Mouse (Mus musculus): Measurements from ENCODE around the gene Tada2a. TPM values are rescaled to one million over a fixed set of nuclear protein-coding genes. Genes with fewer than 3 reads are reported as not detected.
A peak's percentile ranks its signal among the peaks of the same experiment; 100 is the strongest.

The Tada2a gene
- total and polyA plus RNA-seq, 2 experiments from 2014 or later = 2.2 to 10.3 TPM

GRCm38 (mm10) chr11:84081901-84082300 lies 47.5 kb downstream of the Tada2a start:
- no peaks in the 10 kb centered on the region for H3K27me3 ChIP-seq (ENCODE audit: control insufficient read depth, insufficient read depth, low read length)
- no peak overlapping the region for H3K9ac ChIP-seq (replicated peaks; ENCODE audit: low read depth, low read length)
- no peak overlapping the region for H3K27ac ChIP-seq (ENCODE audit: low read depth)
- ATAC-seq (ENCODE audit: insufficient read depth, low read depth) (no peak), DNase-seq (ENCODE audit: low spot score) (no peak)
- WGBS = 95% methylated on average over 5 of the region's 5 CpGs
- no peak overlapping the region for H3K4me2 ChIP-seq (ENCODE audit: low read depth, low read length)
- H3K4me1 ChIP-seq (ENCODE audit: control insufficient read depth, insufficient read depth) = peaks cover 8% of the 10 kb centered on the region; the same call in 1 of the 2 replicates
- TF ChIP-seq CTCF (IDR thresholded peaks at IDR 0.05; ENCODE audit: low read depth) = no peak
- no peak for TF ChIP-seq EP300 (IDR thresholded peaks at IDR 0.05; ENCODE audit: low read depth)
- H3K36me3 ChIP-seq (replicated peaks; ENCODE audit: control insufficient read depth, insufficient read depth, low read length) = peaks cover 25% of the 10 kb centered on the region; the same call in 1 of the 2 replicates
- H3K9me3 ChIP-seq (replicated peaks; ENCODE audit: control insufficient read depth, low read length) = no peaks in the 10 kb centered on the region
- H3K4me3 ChIP-seq (ENCODE audit: low read depth, low read length) = no peak overlapping the region

- Histone ChIP-seq H3K9me3 (replicated peaks; ENCODE audit: control insufficient read depth, low read length) (no peaks in the 10 kb centered on the region), H3K4me3 (ENCODE audit: low read depth, low read length) (no peak overlapping the region), H3K4me2 (ENCODE audit: low read depth, low read length) (no peak overlapping the region), H3K4me1 (ENCODE audit: control insufficient read depth, insufficient read depth) (peaks cover 8% of the 10 kb centered on the region; the same call in 1 of the 2 replicates), H3K27ac (ENCODE audit: low read depth) (0 out of 2 replicates have a peak overlapping the region, but pooled peaks have one; percentile 35), H3K9ac (replicated peaks; ENCODE audit: low read depth, low read length) (no peak overlapping the region), H3K36me3 (replicated peaks; ENCODE audit: control insufficient read depth, insufficient read depth, low read length) (peaks cover 17% of the 10 kb centered on the region; the same call in 1 of the 2 replicates), H3K27me3 (ENCODE audit: control insufficient read depth, insufficient read depth, low read length) (no peaks in the 10 kb centered on the region)
- 55% methylated on average over 3 of the region's 3 CpGs for WGBS
- ATAC-seq (ENCODE audit: insufficient read depth, low read depth) (no peak; the same call in 1 of the 2 replicates), DNase-seq (ENCODE audit: low spot score) (no peak)
- TF ChIP-seq EP300 (IDR thresholded peaks at IDR 0.05; ENCODE audit: low read depth) = no peak
- no peak for TF ChIP-seq CTCF (IDR thresholded peaks at IDR 0.05; ENCODE audit: low read depth)
These were observed 49.1 kb downstream of the Tada2a start for GRCm38 (mm10) chr11:84080327-84080726.

- peak; percentile 57 for DNase-seq (ENCODE audit: low spot score)
- Histone ChIP-seq H3K27ac (ENCODE audit: low read depth) (0 out of 2 replicates have a peak overlapping the region, but pooled peaks have one; percentile 35), H3K4me1 (ENCODE audit: control insufficient read depth, insufficient read depth) (peaks cover 8% of the 10 kb centered on the region; the same call in 1 of the 2 replicates), H3K9me3 (replicated peaks; ENCODE audit: control insufficient read depth, low read length) (no peaks in the 10 kb centered on the region), H3K4me2 (ENCODE audit: low read depth, low read length) (no peak overlapping the region), H3K36me3 (replicated peaks; ENCODE audit: control insufficient read depth, insufficient read depth, low read length) (peaks cover 17% of the 10 kb centered on the region; the same call in 1 of the 2 replicates), H3K4me3 (ENCODE audit: low read depth, low read length) (no peak overlapping the region), H3K9ac (replicated peaks; ENCODE audit: low read depth, low read length) (no peak overlapping the region), H3K27me3 (ENCODE audit: control insufficient read depth, insufficient read depth, low read length) (no peaks in the 10 kb centered on the region)
- WGBS = 34% methylated on average over 4 of the region's 4 CpGs
- TF ChIP-seq CTCF (IDR thresholded peaks at IDR 0.05; ENCODE audit: low read depth) (no peak), EP300 (IDR thresholded peaks at IDR 0.05; ENCODE audit: low read depth) (no peak)
- ATAC-seq (ENCODE audit: insufficient read depth, low read depth) = peak; percentile 85; the same call in 1 of the 2 replicates
These were observed 49.5 kb downstream of the Tada2a start for GRCm38 (mm10) chr11:84079887-84080286.

- peaks cover 8% of the 10 kb centered on the region; the same call in 1 of the 2 replicates for H3K4me1 ChIP-seq (ENCODE audit: control insufficient read depth, insufficient read depth)
- ATAC-seq (ENCODE audit: insufficient read depth, low read depth) (no peak), DNase-seq (ENCODE audit: low spot score) (no peak)
- peaks cover 15% of the 10 kb centered on the region; the same call in 1 of the 2 replicates for H3K36me3 ChIP-seq (replicated peaks; ENCODE audit: control insufficient read depth, insufficient read depth, low read length)
- H3K4me2 ChIP-seq (ENCODE audit: low read depth, low read length) = no peak overlapping the region
- no peak for TF ChIP-seq CTCF (IDR thresholded peaks at IDR 0.05; ENCODE audit: low read depth)
- WGBS = 82% methylated on average over 11 of the region's 11 CpGs
- H3K4me3 ChIP-seq (ENCODE audit: low read depth, low read length) = no peak overlapping the region
- H3K27ac ChIP-seq (ENCODE audit: low read depth) = no peak overlapping the region
- H3K9me3 ChIP-seq (replicated peaks; ENCODE audit: control insufficient read depth, low read length) = no peaks in the 10 kb centered on the region
- H3K9ac ChIP-seq (replicated peaks; ENCODE audit: low read depth, low read length) = no peak overlapping the region
- no peaks in the 10 kb centered on the region for H3K27me3 ChIP-seq (ENCODE audit: control insufficient read depth, insufficient read depth, low read length)
These were observed 50.0 kb downstream of the Tada2a start for GRCm38 (mm10) chr11:84079361-84079760.

- no peak overlapping the region for H3K4me3 ChIP-seq (ENCODE audit: low read depth, low read length)
- H3K27me3 ChIP-seq (ENCODE audit: control insufficient read depth, insufficient read depth, low read length) = no peaks in the 10 kb centered on the region
- DNase-seq (ENCODE audit: low spot score) (no peak), ATAC-seq (ENCODE audit: insufficient read depth, low read depth) (no peak)
- peaks cover 16% of the 10 kb centered on the region; the same call in 1 of the 2 replicates for H3K4me1 ChIP-seq (ENCODE audit: control insufficient read depth, insufficient read depth)
- no peak overlapping the region for H3K9ac ChIP-seq (replicated peaks; ENCODE audit: low read depth, low read length)
- WGBS = 86% methylated on average over 9 of the region's 9 CpGs
- H3K36me3 ChIP-seq (replicated peaks; ENCODE audit: control insufficient read depth, insufficient read depth, low read length) = peaks cover 12% of the 10 kb centered on the region; the same call in 1 of the 2 replicates
- H3K9me3 ChIP-seq (replicated peaks; ENCODE audit: control insufficient read depth, low read length) = no peaks in the 10 kb centered on the region
- H3K4me2 ChIP-seq (ENCODE audit: low read depth, low read length) = no peak overlapping the region
- no peak overlapping the region for H3K27ac ChIP-seq (ENCODE audit: low read depth)
- TF ChIP-seq CTCF (IDR thresholded peaks at IDR 0.05; ENCODE audit: low read depth) (no peak), EP300 (IDR thresholded peaks at IDR 0.05; ENCODE audit: low read depth) (no peak)
These were observed 50.8 kb downstream of the Tada2a start for GRCm38 (mm10) chr11:84078601-84079000.

GRCm38 (mm10) chr11:84077008-84077407 lies 52.4 kb downstream of the Tada2a start:
- Histone ChIP-seq H3K4me1 (ENCODE audit: control insufficient read depth, insufficient read depth) (peaks cover 16% of the 10 kb centered on the region; the same call in 1 of the 2 replicates), H3K9me3 (replicated peaks; ENCODE audit: control insufficient read depth, low read length) (no peaks in the 10 kb centered on the region), H3K9ac (replicated peaks; ENCODE audit: low read depth, low read length) (no peak overlapping the region), H3K4me2 (ENCODE audit: low read depth, low read length) (no peak overlapping the region), H3K36me3 (replicated peaks; ENCODE audit: control insufficient read depth, insufficient read depth, low read length) (peaks cover 6% of the 10 kb centered on the region; the same call in 1 of the 2 replicates), H3K4me3 (ENCODE audit: low read depth, low read length) (no peak overlapping the region), H3K27ac (ENCODE audit: low read depth) (no peak overlapping the region), H3K27me3 (ENCODE audit: control insufficient read depth, insufficient read depth, low read length) (no peaks in the 10 kb centered on the region)
- DNase-seq (ENCODE audit: low spot score) (no peak), ATAC-seq (ENCODE audit: insufficient read depth, low read depth) (no peak)
- TF ChIP-seq CTCF (IDR thresholded peaks at IDR 0.05; ENCODE audit: low read depth) (no peak), EP300 (IDR thresholded peaks at IDR 0.05; ENCODE audit: low read depth) (no peak)
- WGBS = 72% methylated on average over 2 of the region's 2 CpGs

Data from heart, postnatal 0 days (tissue).